Mouse (Mus musculus): ENCODE data around the gene Ripk1. TPM values are rescaled to one million over a fixed set of nuclear protein-coding genes. Genes with fewer than 3 reads are reported as not detected.

Ripk1 gene
- total and polyA plus RNA-seq, 2 experiments = 5.1 to 21.6 TPM

- H3K9ac ChIP-seq (ENCODE audit: low read depth, low read length) = no peak overlapping the region
- peaks cover 2% of the 10 kb centered on the region; the same call in 1 of the 2 replicates for H3K79me2 ChIP-seq (ENCODE audit: control insufficient read depth, insufficient read depth, low read length)
- peaks cover 35% of the 10 kb centered on the region for H3K4me1 ChIP-seq (ENCODE audit: control insufficient read depth, insufficient read depth, low read length)
- peak; percentile 60 for DNase-seq (ENCODE audit: extremely low read depth, low read depth, low spot score)
- H3K4me3 ChIP-seq (ENCODE audit: insufficient read depth, low read depth, low read length) = no peak overlapping the region
- H3K27me3 ChIP-seq (ENCODE audit: control insufficient read depth, insufficient read depth, low read length) = no peaks in the 10 kb centered on the region
- whole genome bisulfite sequencing = 31% methylated on average over 7 of the region's 7 CpGs
- H3K36me3 ChIP-seq (ENCODE audit: control insufficient read depth, insufficient read depth, low read length) = peaks cover 14% of the 10 kb centered on the region; the same call in 1 of the 2 replicates
- H3K27ac ChIP-seq (replicated peaks; ENCODE audit: insufficient read depth, low read depth, low read length) = peak overlapping the region; percentile 72
- TF ChIP-seq CTCF (IDR thresholded peaks at IDR 0.05; ENCODE audit: low read depth, low read length) (no peak), POLR2A (IDR thresholded peaks at IDR 0.05; ENCODE audit: extremely low read depth, insufficient read depth, low read length) (no peak)
Measured at GRCm38 (mm10) chr13:34043716-34044393, 41.7 kb downstream of the Ripk1 start.

DNA sequence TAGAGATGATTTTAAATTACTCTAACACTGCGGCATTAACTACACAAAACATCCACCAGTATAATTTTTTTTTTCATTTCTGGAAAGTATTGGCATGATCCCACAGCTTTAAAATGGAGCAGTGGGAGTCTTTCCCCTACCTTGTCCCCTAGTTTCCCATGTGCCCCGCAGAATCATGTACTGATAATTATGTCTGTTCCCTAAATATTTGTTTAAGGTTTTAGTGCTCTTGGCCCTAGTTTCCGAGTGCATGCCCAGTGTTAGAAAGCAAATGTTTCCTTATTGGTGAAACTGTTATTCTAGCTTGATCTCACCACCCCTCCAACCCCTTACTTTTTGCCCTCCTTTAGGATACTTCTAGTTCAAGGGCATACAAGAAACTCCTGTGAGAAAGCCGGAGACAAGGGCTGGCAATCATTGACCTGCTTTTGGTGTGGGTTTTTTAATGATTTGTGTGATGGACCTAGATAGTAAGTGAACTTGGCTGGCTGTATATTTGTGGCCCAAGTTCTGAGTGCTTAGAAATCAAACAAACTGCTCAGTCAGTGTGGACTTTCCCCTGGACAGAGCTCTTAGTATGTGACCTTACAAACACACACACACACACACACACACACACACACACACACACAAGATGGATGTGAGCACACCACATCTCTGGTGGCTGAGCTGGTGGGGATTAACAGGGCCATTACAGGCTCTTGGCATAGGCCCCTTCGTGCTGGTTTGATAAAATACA, 43.5 kb downstream of the Ripk1 start:
- Histone ChIP-seq H3K27me3 (ENCODE audit: control insufficient read depth, insufficient read depth, low read length) (no peaks in the 10 kb centered on the region), H3K79me2 (ENCODE audit: control insufficient read depth, insufficient read depth, low read length) (peaks cover 2% of the 10 kb centered on the region; the same call in 1 of the 2 replicates), H3K4me1 (ENCODE audit: control insufficient read depth, insufficient read depth, low read length) (peaks cover 27% of the 10 kb centered on the region), H3K4me3 (ENCODE audit: insufficient read depth, low read depth, low read length) (no peak overlapping the region), H3K36me3 (ENCODE audit: control insufficient read depth, insufficient read depth, low read length) (peaks cover 25% of the 10 kb centered on the region; the same call in 1 of the 2 replicates), H3K27ac (replicated peaks; ENCODE audit: insufficient read depth, low read depth, low read length) (peak overlapping the region; percentile 88), H3K9ac (ENCODE audit: low read depth, low read length) (no peak overlapping the region)
- TF ChIP-seq POLR2A (IDR thresholded peaks at IDR 0.05; ENCODE audit: extremely low read depth, insufficient read depth, low read length) (no peak), CTCF (IDR thresholded peaks at IDR 0.05; ENCODE audit: low read depth, low read length) (no peak)
- peak; percentile 100 for DNase-seq (ENCODE audit: extremely low read depth, low read depth, low spot score)
- WGBS = 20% methylated on average over 5 of the region's 5 CpGs

DNA sequence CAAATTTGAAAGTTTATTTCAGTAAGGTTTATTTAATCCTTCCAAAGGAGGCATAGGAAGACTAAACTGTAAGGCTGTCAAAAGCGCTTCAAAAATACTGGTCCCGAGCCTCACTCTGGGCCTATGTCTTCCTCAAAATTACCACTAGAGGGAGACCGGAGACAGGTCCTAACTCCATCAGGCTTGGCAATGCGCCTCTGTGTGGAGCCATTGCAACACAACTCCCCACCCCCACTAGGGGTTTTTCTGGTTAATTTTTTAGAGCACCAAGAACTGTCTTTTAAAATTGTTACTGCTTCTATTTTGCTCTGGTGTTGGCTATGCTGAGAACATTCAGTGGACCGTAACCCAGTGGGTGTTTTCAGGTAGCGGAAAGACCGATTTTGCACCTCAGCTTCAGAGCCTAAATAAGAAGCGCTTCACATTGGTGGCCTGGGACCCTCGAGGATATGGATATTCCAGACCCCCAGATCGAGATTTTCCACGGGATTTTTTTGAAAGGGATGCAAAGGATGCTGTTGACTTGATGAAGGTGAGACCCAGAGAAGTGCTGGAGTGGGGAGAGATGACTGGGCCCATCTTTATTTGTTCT, 44.4 kb downstream of the Ripk1 start:
- DNase-seq (ENCODE audit: extremely low read depth, low read depth, low spot score) = peak; percentile 83
- Histone ChIP-seq H3K27ac (replicated peaks; ENCODE audit: insufficient read depth, low read depth, low read length) (peak overlapping the region; percentile 74), H3K36me3 (ENCODE audit: control insufficient read depth, insufficient read depth, low read length) (peaks cover 31% of the 10 kb centered on the region), H3K4me3 (ENCODE audit: insufficient read depth, low read depth, low read length) (no peak overlapping the region), H3K4me1 (ENCODE audit: control insufficient read depth, insufficient read depth, low read length) (peaks cover 24% of the 10 kb centered on the region), H3K27me3 (ENCODE audit: control insufficient read depth, insufficient read depth, low read length) (no peaks in the 10 kb centered on the region), H3K79me2 (ENCODE audit: control insufficient read depth, insufficient read depth, low read length) (peaks cover 2% of the 10 kb centered on the region; the same call in 1 of the 2 replicates), H3K9ac (ENCODE audit: low read depth, low read length) (peak overlapping the region; percentile 57; the same call in 1 of the 2 replicates)
- TF ChIP-seq POLR2A (IDR thresholded peaks at IDR 0.05; ENCODE audit: extremely low read depth, insufficient read depth, low read length) (no peak), CTCF (IDR thresholded peaks at IDR 0.05; ENCODE audit: low read depth, low read length) (peak; percentile 81)
- 22% methylated on average over 11 of the region's 11 CpGs for WGBS

- peaks cover 27% of the 10 kb centered on the region for H3K4me1 ChIP-seq (ENCODE audit: control insufficient read depth, insufficient read depth, low read length)
- peaks cover 34% of the 10 kb centered on the region for H3K36me3 ChIP-seq (ENCODE audit: control insufficient read depth, insufficient read depth, low read length)
- H3K4me3 ChIP-seq (ENCODE audit: insufficient read depth, low read depth, low read length) = no peak overlapping the region
- 91% methylated on average over 3 of the region's 3 CpGs for WGBS
- no peak overlapping the region for H3K9ac ChIP-seq (ENCODE audit: low read depth, low read length)
- no peaks in the 10 kb centered on the region for H3K27me3 ChIP-seq (ENCODE audit: control insufficient read depth, insufficient read depth, low read length)
- TF ChIP-seq CTCF (IDR thresholded peaks at IDR 0.05; ENCODE audit: low read depth, low read length) (no peak), POLR2A (IDR thresholded peaks at IDR 0.05; ENCODE audit: extremely low read depth, insufficient read depth, low read length) (no peak)
- no peak for DNase-seq (ENCODE audit: extremely low read depth, low read depth, low spot score)
- H3K27ac ChIP-seq (replicated peaks; ENCODE audit: insufficient read depth, low read depth, low read length) = no peak overlapping the region
- peaks cover 2% of the 10 kb centered on the region; the same call in 1 of the 2 replicates for H3K79me2 ChIP-seq (ENCODE audit: control insufficient read depth, insufficient read depth, low read length)
Measured at GRCm38 (mm10) chr13:34047526-34047925, 45.4 kb downstream of the Ripk1 start.

DNA sequence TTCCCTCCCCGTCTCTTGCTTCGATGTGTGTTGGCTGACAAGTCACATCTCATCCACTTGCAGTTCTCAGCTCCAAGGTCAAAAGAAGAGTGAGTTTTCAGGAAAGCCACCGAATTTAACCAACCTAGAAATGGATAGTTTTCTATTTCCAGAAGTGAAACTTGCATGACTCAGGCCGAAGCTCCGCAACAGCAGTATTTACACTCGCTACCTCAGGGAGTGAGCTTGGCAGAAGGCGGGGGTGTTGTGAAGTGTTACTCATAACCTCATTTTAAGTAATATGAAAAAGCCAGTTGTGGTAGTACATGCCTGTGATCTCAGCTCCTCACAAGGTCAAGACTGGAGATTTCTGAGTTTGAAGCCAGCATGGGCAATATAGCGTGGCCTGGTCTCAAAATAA, 48.3 kb downstream of the Ripk1 start:
- Histone ChIP-seq H3K4me3 (ENCODE audit: insufficient read depth, low read depth, low read length) (no peak overlapping the region), H3K27ac (replicated peaks; ENCODE audit: insufficient read depth, low read depth, low read length) (no peak overlapping the region), H3K4me1 (ENCODE audit: control insufficient read depth, insufficient read depth, low read length) (peaks cover 32% of the 10 kb centered on the region), H3K79me2 (ENCODE audit: control insufficient read depth, insufficient read depth, low read length) (no peaks in the 10 kb centered on the region), H3K9ac (ENCODE audit: low read depth, low read length) (no peak overlapping the region), H3K27me3 (ENCODE audit: control insufficient read depth, insufficient read depth, low read length) (no peaks in the 10 kb centered on the region), H3K36me3 (ENCODE audit: control insufficient read depth, insufficient read depth, low read length) (peaks cover 33% of the 10 kb centered on the region)
- DNase-seq (ENCODE audit: extremely low read depth, low read depth, low spot score) = no peak
- WGBS = 80% methylated on average over 8 of the region's 8 CpGs
- no peak for TF ChIP-seq CTCF (IDR thresholded peaks at IDR 0.05; ENCODE audit: low read depth, low read length)
- no peak for TF ChIP-seq POLR2A (IDR thresholded peaks at IDR 0.05; ENCODE audit: extremely low read depth, insufficient read depth, low read length)
